Mouse (Mus musculus) spleen, adult 2 months (tissue): ENCODE measurements around the gene Rasgrp1. TPM values are rescaled to one million over a fixed set of nuclear protein-coding genes. Genes with fewer than 3 reads are reported as not detected.
A peak's percentile ranks its signal among the peaks of the same experiment; 100 is the strongest.

Source experiments
- DNase-seq, 2 experiments: peaks; one replicate each; pipeline versions ENCODE4 v3.0.0 to v3.0.0-alpha.2; 2012 to 2021; ENCODE audit warnings: low spot score in 2 of 2, low read depth in 1 of 2
- H3K27ac ChIP-seq: fragments of 200-500 bp; 2 replicates; pipeline ENCODE4 v1.5.1; 2012; ENCODE audit warnings: low read length, inconsistent platforms; ENCODE audit not compliant: insufficient read depth
- H3K27me3 ChIP-seq: fragments of 200-500 bp; 2 replicates; pipeline ENCODE4 v1.6.1; 2012; ENCODE audit warnings: mild to moderate bottlenecking, moderate library complexity, low read length, inconsistent platforms; ENCODE audit not compliant: control insufficient read depth, insufficient read depth
- H3K36me3 ChIP-seq: fragments of 200-500 bp; 2 replicates; pipeline ENCODE4 v1.6.1; 2012; ENCODE audit warnings: mild to moderate bottlenecking, low read length, inconsistent platforms; ENCODE audit not compliant: control insufficient read depth, insufficient read depth
- H3K4me1 ChIP-seq: fragments of 200-500 bp; 2 replicates; pipeline ENCODE4 v1.6.1; 2011; ENCODE audit warnings: inconsistent platforms; ENCODE audit not compliant: control insufficient read depth, insufficient read depth, insufficient read length
- H3K4me3 ChIP-seq: fragments of 200-500 bp; 2 replicates; pipeline ENCODE4 v1.5.1; 2011; ENCODE audit warnings: mild to moderate bottlenecking, inconsistent platforms; ENCODE audit not compliant: insufficient read depth, insufficient read length; ENCODE audit errors: extremely low read depth
- CTCF ChIP-seq: fragments of 200-500 bp; IDR thresholded peaks from 2 replicates; pipeline ENCODE4 v1.5.1; 2011; ENCODE audit warnings: mild to moderate bottlenecking, inconsistent platforms; ENCODE audit not compliant: insufficient read depth, insufficient read length, insufficient replicate concordance; ENCODE audit errors: extremely low read depth
- POLR2A ChIP-seq: fragments of 200-500 bp; IDR thresholded peaks from 2 replicates; pipeline ENCODE4 v1.6.1; 2011; ENCODE audit warnings: low read depth, low read length, inconsistent platforms
- WGBS: fragments of 180-500 bp; shearing (Covaris S2); methylation state at CpG from one replicate; pipeline ENCODE4 v1.1.7; 2018; 5-methylcytosine and 5-hydroxymethylcytosine counted together
- polyA plus RNA-seq: library from polyadenylated mRNA; depleted of rRNA; stranded (reverse); fragments of >200 nt; gene quantifications from 2 replicates; pipeline ENCODE4 v1.2.3, GENCODE M21; 2012

Gene Rasgrp1
- polyA plus RNA-seq, 1 experiment = 20.0 TPM

DNA sequence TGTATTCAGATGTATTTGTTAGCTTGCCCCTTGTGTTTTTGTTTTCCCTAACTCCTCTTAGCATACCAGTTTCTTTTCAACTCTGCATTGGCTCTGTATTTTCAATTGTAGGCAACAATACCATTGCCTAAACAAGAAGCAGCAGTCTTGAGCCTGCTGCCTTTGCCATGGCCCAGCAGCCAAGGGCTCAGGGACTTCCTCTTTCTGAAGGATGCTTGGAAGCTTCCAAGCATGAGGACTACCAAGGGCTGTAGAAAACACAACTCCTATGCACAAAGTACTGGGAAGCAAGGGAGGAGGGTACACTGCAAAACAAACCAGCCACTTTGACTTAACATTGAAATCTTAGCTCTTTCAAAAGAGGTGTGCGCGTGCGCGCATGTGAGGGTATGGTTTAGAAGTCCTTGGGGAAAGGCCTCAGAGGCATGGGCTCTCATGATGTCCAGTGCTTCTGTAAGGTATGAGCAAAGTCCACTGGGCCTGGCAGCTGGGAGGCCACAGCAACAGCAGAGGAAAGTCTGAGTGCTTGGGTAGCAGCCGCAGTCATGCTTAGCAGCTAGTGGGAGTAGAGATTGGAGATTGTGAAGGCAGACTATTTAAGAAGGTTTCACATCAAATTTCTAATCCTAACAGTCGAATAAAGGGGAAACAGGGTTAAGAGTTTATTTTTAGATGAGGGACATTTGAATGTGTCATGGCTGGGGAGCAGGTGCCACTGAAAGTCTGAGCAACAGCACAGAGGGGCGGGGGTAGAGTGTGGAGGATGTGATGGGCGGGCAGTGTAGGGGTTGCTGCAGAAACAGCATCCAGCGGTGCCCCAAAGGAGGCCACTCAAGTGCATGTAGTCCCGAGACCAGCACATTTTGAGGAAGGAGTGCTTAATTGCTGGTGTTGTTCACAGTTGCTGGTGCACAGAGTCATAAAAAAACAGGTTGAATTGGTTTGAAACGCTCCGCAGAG is 39.1 kb downstream of the Rasgrp1 start:
- H3K4me3 ChIP-seq = no peak overlapping the region
- no peaks in the 10 kb centered on the region for H3K27me3 ChIP-seq
- H3K27ac ChIP-seq = peak overlapping the region; percentile 83
- peak; percentile 56 to 83 for DNase-seq
- H3K36me3 ChIP-seq = peaks cover 23% of the 10 kb centered on the region
- peaks cover 15% of the 10 kb centered on the region for H3K4me1 ChIP-seq
- WGBS = 36% methylated on average over 12 of the region's 12 CpGs
- no peak for TF ChIP-seq POLR2A
- no peak for TF ChIP-seq CTCF

DNA sequence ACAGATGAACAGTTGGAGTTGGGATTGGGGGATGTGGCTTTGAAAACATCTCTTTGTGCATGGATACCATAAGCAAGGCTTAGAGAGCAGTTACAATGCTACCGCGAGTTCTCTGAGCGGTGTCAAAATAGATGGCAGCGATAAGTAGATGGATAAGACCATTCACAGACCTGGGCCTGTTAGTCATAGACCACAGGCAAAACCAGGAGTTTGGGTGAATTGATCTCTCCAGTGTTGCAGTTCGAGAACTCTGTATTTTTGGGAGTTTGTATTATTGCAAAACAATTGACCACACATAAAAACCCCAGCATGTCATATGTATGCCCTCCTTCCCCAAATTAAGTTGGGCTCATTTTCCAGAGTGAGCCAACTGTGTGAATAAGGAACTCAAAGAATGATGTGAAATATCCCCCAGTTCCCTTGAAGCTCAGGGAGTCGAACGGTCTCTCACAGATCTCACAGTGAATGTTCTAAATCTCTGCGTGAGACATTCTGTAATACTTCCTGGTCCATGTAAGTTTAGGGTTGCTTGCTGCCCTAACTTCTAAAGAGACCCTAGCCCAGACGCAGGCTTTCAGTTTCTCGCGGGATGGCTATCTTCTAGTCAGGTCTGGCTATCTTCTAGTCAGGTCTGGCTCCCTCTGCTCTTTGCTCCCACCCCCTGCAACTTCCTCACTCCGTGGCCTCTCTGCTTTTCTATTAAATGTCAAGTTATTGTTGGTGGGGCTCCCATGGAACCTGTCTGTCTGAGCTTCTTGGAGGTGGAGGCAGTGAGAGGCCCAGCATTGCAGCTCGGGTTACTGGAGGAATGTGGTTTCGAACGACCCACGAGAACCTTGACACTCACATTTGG is 43.0 kb downstream of the Rasgrp1 start:
- 86% methylated on average over 16 of the region's 16 CpGs for WGBS
- TF ChIP-seq CTCF = no peak
- no peak for TF ChIP-seq POLR2A
- no peak for DNase-seq

DNA sequence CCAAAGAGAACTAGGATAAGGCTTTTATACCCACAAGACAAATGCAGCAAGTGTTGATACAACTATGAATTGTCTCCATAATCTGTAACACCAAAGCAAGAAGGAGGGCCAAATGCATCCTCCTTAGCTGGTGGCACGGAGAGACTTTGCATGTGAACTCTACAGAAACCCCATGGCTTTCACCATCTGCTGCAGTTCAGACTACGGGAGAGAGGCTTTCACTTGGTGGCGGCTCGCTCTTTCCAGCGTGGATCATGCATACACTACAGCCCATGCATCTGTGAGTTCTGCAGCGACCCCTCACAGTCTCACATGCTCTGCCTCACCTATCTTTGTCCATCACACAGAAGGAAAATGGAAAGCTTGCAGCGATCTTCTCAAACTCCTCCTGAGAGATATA is 54.5 kb downstream of the Rasgrp1 start:
- H3K36me3 ChIP-seq = peaks cover 54% of the 10 kb centered on the region
- no peak for DNase-seq
- WGBS = 93% methylated on average over 7 of the region's 7 CpGs
- no peak for TF ChIP-seq CTCF
- no peak for TF ChIP-seq POLR2A
- no peak overlapping the region for H3K4me3 ChIP-seq
- no peak overlapping the region for H3K27ac ChIP-seq
- H3K4me1 ChIP-seq = no peaks in the 10 kb centered on the region
- H3K27me3 ChIP-seq = no peaks in the 10 kb centered on the region

More for the DNA sequence above, 43.0 kb downstream of the Rasgrp1 start:
- Histone ChIP-seq H3K36me3 (peaks cover 40% of the 10 kb centered on the region), H3K27ac (peak overlapping the region; percentile 47), H3K27me3 (no peaks in the 10 kb centered on the region), H3K4me1 (peaks cover 15% of the 10 kb centered on the region), H3K4me3 (no peak overlapping the region; the same call in 1 of the 2 replicates)

DNA sequence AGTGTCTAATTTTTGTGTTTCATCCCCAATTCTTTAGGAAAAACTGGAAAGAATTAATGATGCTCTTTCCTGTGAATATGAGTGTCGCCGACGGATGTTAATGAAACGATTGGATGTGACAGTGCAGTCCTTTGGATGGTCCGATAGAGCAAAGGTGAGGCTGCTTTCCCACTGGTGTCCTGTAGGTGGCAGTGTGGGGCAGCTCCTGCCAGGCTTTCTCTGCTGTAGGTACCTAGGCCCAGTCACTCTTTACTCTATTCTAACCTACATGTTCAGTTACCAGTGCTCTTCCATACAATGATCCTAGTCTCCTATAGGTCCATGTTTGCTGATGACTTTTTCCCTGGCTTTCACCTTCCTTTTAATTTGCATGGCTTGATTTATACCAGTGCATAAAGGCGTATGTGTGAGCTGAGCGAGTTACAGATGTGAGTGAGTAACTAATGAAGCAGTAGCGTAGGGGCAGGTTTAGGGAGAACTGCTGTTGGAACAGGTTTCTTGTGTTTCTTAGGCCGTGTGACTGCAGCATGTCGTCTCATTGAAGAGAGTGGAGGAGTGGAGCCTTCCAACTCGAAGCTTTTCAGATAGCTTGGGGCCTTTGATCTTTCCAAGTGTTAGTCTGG is 78.9 kb downstream of the Rasgrp1 start:
- Histone ChIP-seq H3K4me1 (0 out of 2 replicates have a peak, but pooled peaks cover 2% of the 10 kb centered on the region), H3K27me3 (no peaks in the 10 kb centered on the region), H3K4me3 (no peak overlapping the region), H3K36me3 (peaks cover 8% of the 10 kb centered on the region), H3K27ac (no peak overlapping the region)
- TF ChIP-seq POLR2A = no peak
- TF ChIP-seq CTCF = peak; percentile 92; the same call in 1 of the 2 replicates
- 67% methylated on average over 11 of the region's 11 CpGs for WGBS
- peak; percentile 28 to 76 for DNase-seq

DNA sequence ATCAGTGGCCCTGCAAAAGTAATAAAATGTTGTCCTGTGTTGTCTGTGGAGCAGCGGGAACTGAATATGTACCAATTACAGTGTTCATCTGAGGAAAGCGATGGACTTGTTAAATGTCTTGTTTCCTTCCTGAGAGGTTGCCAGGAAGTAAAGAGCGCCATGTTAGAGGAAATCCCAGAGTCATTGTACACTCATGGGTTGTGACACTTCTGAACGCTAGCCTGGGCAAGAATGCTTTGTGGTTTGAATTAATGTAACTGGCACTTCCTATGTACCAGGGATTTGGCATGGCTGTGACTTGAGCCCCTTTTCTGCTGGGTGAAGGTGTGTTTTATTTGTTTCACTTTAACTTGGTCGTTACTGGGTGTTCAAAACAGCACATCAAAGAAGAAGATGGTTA is 80.6 kb downstream of the Rasgrp1 start:
- no peaks in the 10 kb centered on the region for H3K27me3 ChIP-seq
- 78% methylated on average over 5 of the region's 5 CpGs for WGBS
- no peak for TF ChIP-seq POLR2A
- no peak for TF ChIP-seq CTCF
- 0 out of 2 replicates have a peak, but pooled peaks cover 2% of the 10 kb centered on the region for H3K4me1 ChIP-seq
- peaks cover 3% of the 10 kb centered on the region; the same call in 1 of the 2 replicates for H3K36me3 ChIP-seq
- no peak overlapping the region for H3K27ac ChIP-seq
- DNase-seq = no peak
- no peak overlapping the region for H3K4me3 ChIP-seq

DNA sequence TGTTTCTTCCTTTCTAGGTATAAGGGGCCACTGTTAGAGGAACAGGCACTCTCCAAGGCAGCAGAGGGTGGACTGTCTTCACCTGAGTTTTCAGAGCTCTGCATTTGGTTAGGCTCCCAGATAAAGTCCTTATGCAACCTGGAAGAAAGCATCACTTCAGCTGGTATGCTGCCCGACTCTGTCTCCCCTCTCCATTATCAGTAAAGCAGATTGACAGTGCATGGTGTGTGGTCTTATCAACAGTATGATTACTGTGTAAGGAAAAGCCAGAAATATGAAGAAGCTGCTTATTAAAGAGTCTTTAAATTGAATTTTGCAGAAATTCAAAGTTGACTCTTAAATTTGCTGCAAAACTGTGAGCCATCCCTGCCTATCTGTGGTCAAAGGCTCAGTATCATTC is 85.2 kb downstream of the Rasgrp1 start:
- Histone ChIP-seq H3K27me3 (no peaks in the 10 kb centered on the region), H3K4me3 (no peak overlapping the region), H3K27ac (no peak overlapping the region), H3K36me3 (no peaks in the 10 kb centered on the region), H3K4me1 (0 out of 2 replicates have a peak, but pooled peaks cover 2% of the 10 kb centered on the region)
- no peak for DNase-seq
- 82% methylated on average over 1 of the region's 1 CpGs for WGBS
- no peak for TF ChIP-seq CTCF
- TF ChIP-seq POLR2A = no peak
